Mouse (Mus musculus): ENCODE results near the gene Lrrc32. TPM values are rescaled to one million over a fixed set of nuclear protein-coding genes. Genes with fewer than 3 reads are reported as not detected.

Gene Lrrc32
- polyA plus RNA-seq, 1 experiment from 2014 or later = 5.6 TPM

- ATAC-seq (ENCODE audit: insufficient read depth) = no peak
- Histone ChIP-seq H3K4me1 (replicated peaks) (no peaks in the 10 kb centered on the region), H3K27ac (replicated peaks) (no peak overlapping the region), H3K4me3 (replicated peaks) (no peak overlapping the region), H3K27me3 (no peaks in the 10 kb centered on the region), H3K9ac (no peak overlapping the region), H3K36me3 (replicated peaks) (no peaks in the 10 kb centered on the region), H3K4me2 (no peak overlapping the region), H3K9me3 (replicated peaks) (no peaks in the 10 kb centered on the region)
- 70% methylated on average over 4 of the region's 4 CpGs for WGBS (ENCODE audit: insufficient replicate concordance)
Observed at GRCm38 (mm10) chr7:98477153-98477552, 11.9 kb upstream of the Lrrc32 start.

- Histone ChIP-seq H3K27ac (replicated peaks) (no peak overlapping the region), H3K4me1 (replicated peaks) (no peaks in the 10 kb centered on the region), H3K4me2 (no peak overlapping the region), H3K9ac (no peak overlapping the region), H3K36me3 (replicated peaks) (no peaks in the 10 kb centered on the region), H3K27me3 (no peaks in the 10 kb centered on the region; the same call in 1 of the 2 replicates), H3K9me3 (replicated peaks) (no peaks in the 10 kb centered on the region), H3K4me3 (replicated peaks) (no peak overlapping the region)
- ATAC-seq (ENCODE audit: insufficient read depth) = no peak
- whole genome bisulfite sequencing (ENCODE audit: insufficient replicate concordance) = 46% methylated on average over 1 of the region's 1 CpGs
Observed at GRCm38 (mm10) chr7:98480481-98480880, 8.6 kb upstream of the Lrrc32 start.

- H3K27me3 ChIP-seq = no peaks in the 10 kb centered on the region; the same call in 1 of the 2 replicates
- H3K4me2 ChIP-seq = no peak overlapping the region
- no peaks in the 10 kb centered on the region for H3K36me3 ChIP-seq (replicated peaks)
- H3K4me3 ChIP-seq (replicated peaks) = no peak overlapping the region
- H3K27ac ChIP-seq (replicated peaks) = no peak overlapping the region
- no peaks in the 10 kb centered on the region for H3K9me3 ChIP-seq (replicated peaks)
- H3K4me1 ChIP-seq (replicated peaks) = no peaks in the 10 kb centered on the region
- no peak for ATAC-seq (ENCODE audit: insufficient read depth)
- no peak overlapping the region for H3K9ac ChIP-seq
- 19% methylated on average over 9 of the region's 9 CpGs for WGBS (ENCODE audit: insufficient replicate concordance)
Observed at GRCm38 (mm10) chr7:98481066-98481734, 7.9 kb upstream of the Lrrc32 start.

- no peaks in the 10 kb centered on the region; the same call in 1 of the 2 replicates for H3K27me3 ChIP-seq
- no peak overlapping the region for H3K4me3 ChIP-seq (replicated peaks)
- H3K27ac ChIP-seq (replicated peaks) = no peak overlapping the region
- no peak overlapping the region for H3K9ac ChIP-seq
- no peaks in the 10 kb centered on the region for H3K4me1 ChIP-seq (replicated peaks)
- no peaks in the 10 kb centered on the region for H3K36me3 ChIP-seq (replicated peaks)
- no peak overlapping the region for H3K4me2 ChIP-seq
- WGBS (ENCODE audit: insufficient replicate concordance) = 63% methylated on average over 8 of the region's 8 CpGs
- no peaks in the 10 kb centered on the region for H3K9me3 ChIP-seq (replicated peaks)
- no peak for ATAC-seq (ENCODE audit: insufficient read depth)
Observed at GRCm38 (mm10) chr7:98481861-98482260, 7.2 kb upstream of the Lrrc32 start.

- Histone ChIP-seq H3K9me3 (replicated peaks) (no peaks in the 10 kb centered on the region), H3K4me1 (replicated peaks) (no peaks in the 10 kb centered on the region), H3K4me2 (no peak overlapping the region), H3K27me3 (peaks cover 2% of the 10 kb centered on the region; the same call in 1 of the 2 replicates), H3K27ac (replicated peaks) (peak overlapping the region; percentile 38; the same call in 1 of the 2 replicates), H3K9ac (no peak overlapping the region), H3K36me3 (replicated peaks) (no peaks in the 10 kb centered on the region), H3K4me3 (replicated peaks) (no peak overlapping the region)
- 0 out of 2 replicates have a peak, but pooled peaks have one; percentile 18 for ATAC-seq (ENCODE audit: insufficient read depth)
- 39% methylated on average over 12 of the region's 12 CpGs for WGBS (ENCODE audit: insufficient replicate concordance)
Observed at GRCm38 (mm10) chr7:98482551-98483267, 6.4 kb upstream of the Lrrc32 start.

- Histone ChIP-seq H3K9me3 (replicated peaks) (no peaks in the 10 kb centered on the region), H3K36me3 (replicated peaks) (no peaks in the 10 kb centered on the region), H3K4me3 (replicated peaks) (no peak overlapping the region), H3K27ac (replicated peaks) (peak overlapping the region; percentile 38; the same call in 1 of the 2 replicates), H3K27me3 (peaks cover 7% of the 10 kb centered on the region), H3K4me2 (no peak overlapping the region), H3K9ac (no peak overlapping the region), H3K4me1 (replicated peaks) (no peaks in the 10 kb centered on the region)
- ATAC-seq (ENCODE audit: insufficient read depth) = no peak
- WGBS (ENCODE audit: insufficient replicate concordance) = 25% methylated on average over 8 of the region's 8 CpGs
Observed at GRCm38 (mm10) chr7:98483268-98483607, 5.8 kb upstream of the Lrrc32 start.

GRCm38 (mm10) chr7:98484878-98485277 is 4.2 kb upstream of the Lrrc32 start:
- H3K27me3 ChIP-seq = peaks cover 24% of the 10 kb centered on the region
- no peak overlapping the region for H3K9ac ChIP-seq
- no peak overlapping the region for H3K4me3 ChIP-seq (replicated peaks)
- H3K4me2 ChIP-seq = no peak overlapping the region
- no peaks in the 10 kb centered on the region for H3K9me3 ChIP-seq (replicated peaks)
- WGBS (ENCODE audit: insufficient replicate concordance) = 62% methylated on average over 3 of the region's 3 CpGs
- ATAC-seq (ENCODE audit: insufficient read depth) = no peak
- H3K4me1 ChIP-seq (replicated peaks) = peaks cover 9% of the 10 kb centered on the region
- H3K27ac ChIP-seq (replicated peaks) = no peak overlapping the region
- no peaks in the 10 kb centered on the region for H3K36me3 ChIP-seq (replicated peaks)

- Histone ChIP-seq H3K9me3 (replicated peaks) (no peaks in the 10 kb centered on the region), H3K4me2 (no peak overlapping the region), H3K4me1 (replicated peaks) (peaks cover 12% of the 10 kb centered on the region), H3K36me3 (replicated peaks) (no peaks in the 10 kb centered on the region), H3K9ac (no peak overlapping the region), H3K27me3 (peaks cover 30% of the 10 kb centered on the region), H3K4me3 (replicated peaks) (no peak overlapping the region), H3K27ac (replicated peaks) (no peak overlapping the region)
- ATAC-seq (ENCODE audit: insufficient read depth) = no peak
- WGBS (ENCODE audit: insufficient replicate concordance) = 49% methylated on average over 4 of the region's 4 CpGs
Observed at GRCm38 (mm10) chr7:98485508-98485907, 3.6 kb upstream of the Lrrc32 start.

- no peak overlapping the region for H3K27ac ChIP-seq (replicated peaks)
- 59% methylated on average over 7 of the region's 7 CpGs for WGBS (ENCODE audit: insufficient replicate concordance)
- H3K36me3 ChIP-seq (replicated peaks) = no peaks in the 10 kb centered on the region
- peaks cover 40% of the 10 kb centered on the region for H3K27me3 ChIP-seq
- no peak overlapping the region for H3K9ac ChIP-seq
- peaks cover 12% of the 10 kb centered on the region for H3K4me1 ChIP-seq (replicated peaks)
- no peak for ATAC-seq (ENCODE audit: insufficient read depth)
- H3K4me3 ChIP-seq (replicated peaks) = no peak overlapping the region
- H3K9me3 ChIP-seq (replicated peaks) = no peaks in the 10 kb centered on the region
- no peak overlapping the region for H3K4me2 ChIP-seq
Observed at GRCm38 (mm10) chr7:98486471-98486917, 2.6 kb upstream of the Lrrc32 start.

- H3K27ac ChIP-seq (replicated peaks) = no peak overlapping the region
- H3K4me2 ChIP-seq = no peak overlapping the region
- 71% methylated on average over 11 of the region's 11 CpGs for WGBS (ENCODE audit: insufficient replicate concordance)
Observed at GRCm38 (mm10) chr7:98487202-98487980, 1.7 kb upstream of the Lrrc32 start.

More at GRCm38 (mm10) chr7:98487202-98487980, 1.7 kb upstream of the Lrrc32 start:
- Histone ChIP-seq H3K9me3 (replicated peaks) (no peaks in the 10 kb centered on the region), H3K4me3 (replicated peaks) (no peak overlapping the region), H3K27me3 (peaks cover 49% of the 10 kb centered on the region), H3K4me1 (replicated peaks) (peaks cover 12% of the 10 kb centered on the region), H3K36me3 (replicated peaks) (no peaks in the 10 kb centered on the region), H3K9ac (no peak overlapping the region)
- no peak for ATAC-seq (ENCODE audit: insufficient read depth)
